Comparison of ENCODE assay signal across 9 mouse cellular contexts in genomic region chr9:57637272-57637671, GRCm38 (mm10). TPM values are rescaled to one million over a fixed set of nuclear protein-coding genes. Genes with fewer than 3 reads are reported as not detected.
A peak's percentile ranks its signal among the peaks of the same experiment; 100 is the strongest.
DNase-seq lines count a peak whose midpoint lies in the region; ATAC-seq and TF ChIP-seq lines count a peak whose summit lies in the region.
"Had no signal": no experiment of that assay in that cellular context is flagged by ENCODE, and none has a peak within 500 bp of the region (broad histone marks: within the 10 kb centered on the region; RNA-seq: fewer than 3 reads in every experiment).

No protein-coding gene starts in this region.

- peaks cover 69% of the 10 kb centered on the region for H3K4me1 ChIP-seq in forebrain, embryonic 10.5 days
- peaks cover 69% of the 10 kb centered on the region for H3K4me1 ChIP-seq in forebrain, embryonic 13.5 days
- H3K4me1 ChIP-seq in lung, embryonic 14.5 days (ENCODE audit: insufficient read depth), result peaks cover 40% of the 10 kb centered on the region
- peaks cover 76% of the 10 kb centered on the region for H3K4me1 ChIP-seq in hindbrain, embryonic 13.5 days (replicated peaks)

- no peak overlapping the region for H3K9ac ChIP-seq in forebrain, embryonic 13.5 days
- H3K9ac ChIP-seq in lung, embryonic 14.5 days, result no peak overlapping the region
- H3K9ac ChIP-seq in hindbrain, embryonic 13.5 days, result peak overlapping the region; percentile 55; the same call in 1 of the 2 replicates
- H3K9ac ChIP-seq: midbrain, embryonic 12.5 days had no signal

- 69% methylated on average over 3 of the region's 3 CpGs for WGBS in forebrain, embryonic 10.5 days
- WGBS in forebrain, embryonic 13.5 days, result 73% methylated on average over 3 of the region's 3 CpGs
- WGBS in lung, embryonic 14.5 days, result 56% methylated on average over 3 of the region's 3 CpGs
- WGBS in hindbrain, embryonic 13.5 days, result 79% methylated on average over 3 of the region's 3 CpGs
- 32% methylated on average over 3 of the region's 3 CpGs for WGBS in macrophage (ENCODE audit: missing documents)

- H3K79me2 ChIP-seq in macrophage (ENCODE audit: inconsistent target), result peaks cover 100% of the 10 kb centered on the region

- ATAC-seq in forebrain, embryonic 13.5 days, result no peak
- no peak for ATAC-seq in lung, embryonic 14.5 days (ENCODE audit: insufficient read depth)
- no peak for ATAC-seq in hindbrain, embryonic 13.5 days (ENCODE audit: low FRiP score)

- H3K4me3 ChIP-seq in forebrain, embryonic 10.5 days, result no peak overlapping the region
- H3K4me3 ChIP-seq in forebrain, embryonic 13.5 days, result no peak overlapping the region
- H3K4me3 ChIP-seq in lung, embryonic 14.5 days (ENCODE audit: low read depth, low read length), result no peak overlapping the region
- H3K4me3 ChIP-seq in hindbrain, embryonic 13.5 days, result no peak overlapping the region
- H3K4me3 ChIP-seq in macrophage (ENCODE audit: inconsistent target), result no peak overlapping the region
- H3K4me3 ChIP-seq: midbrain, embryonic 12.5 days had no signal

- H3K4me2 ChIP-seq in forebrain, embryonic 13.5 days, result no peak overlapping the region
- H3K4me2 ChIP-seq in lung, embryonic 14.5 days, result peak overlapping the region; percentile 52
- no peak overlapping the region; the same call in 1 of the 2 replicates for H3K4me2 ChIP-seq in hindbrain, embryonic 13.5 days
- H3K4me2 ChIP-seq: midbrain, embryonic 12.5 days had no signal

- H3K27me3 ChIP-seq in forebrain, embryonic 10.5 days (ENCODE audit: poor library complexity, severe bottlenecking), result no peaks in the 10 kb centered on the region
- no peaks in the 10 kb centered on the region for H3K27me3 ChIP-seq in forebrain, embryonic 13.5 days
- H3K27me3 ChIP-seq in lung, embryonic 14.5 days (ENCODE audit: insufficient read depth, low read length), result no peaks in the 10 kb centered on the region
- H3K27me3 ChIP-seq in hindbrain, embryonic 13.5 days, result no peaks in the 10 kb centered on the region
- H3K27me3 ChIP-seq: midbrain, embryonic 12.5 days had no signal

- no peak for TF ChIP-seq CTCF in lung, embryonic 14.5 days (IDR thresholded peaks at IDR 0.05; ENCODE audit: low read depth)

- peak overlapping the region; percentile 72 for H3K27ac ChIP-seq in forebrain, embryonic 10.5 days
- no peak overlapping the region for H3K27ac ChIP-seq in forebrain, embryonic 13.5 days
- H3K27ac ChIP-seq in lung, embryonic 14.5 days (ENCODE audit: low read depth), result peak overlapping the region; percentile 84
- no peak overlapping the region for H3K27ac ChIP-seq in hindbrain, embryonic 13.5 days
- peak overlapping the region; percentile 93 for H3K27ac ChIP-seq in macrophage

- peaks cover 50% of the 10 kb centered on the region for H3K36me3 ChIP-seq in forebrain, embryonic 10.5 days (replicated peaks)
- peaks cover 12% of the 10 kb centered on the region for H3K36me3 ChIP-seq in forebrain, embryonic 13.5 days (ENCODE audit: poor library complexity, severe bottlenecking)
- H3K36me3 ChIP-seq in lung, embryonic 14.5 days (ENCODE audit: insufficient read depth), result peaks cover 10% of the 10 kb centered on the region; the same call in 1 of the 2 replicates
- H3K36me3 ChIP-seq in hindbrain, embryonic 13.5 days, result peaks cover 18% of the 10 kb centered on the region
- H3K36me3 ChIP-seq in macrophage (ENCODE audit: inconsistent target), result peaks cover 30% of the 10 kb centered on the region; the same call in 1 of the 2 replicates

- H3K9me3 ChIP-seq in forebrain, embryonic 10.5 days, result no peaks in the 10 kb centered on the region
- no peaks in the 10 kb centered on the region for H3K9me3 ChIP-seq in forebrain, embryonic 13.5 days (replicated peaks)
- H3K9me3 ChIP-seq in lung, embryonic 14.5 days (ENCODE audit: low read depth, low read length), result no peaks in the 10 kb centered on the region
- no peaks in the 10 kb centered on the region for H3K9me3 ChIP-seq in hindbrain, embryonic 13.5 days
- H3K9me3 ChIP-seq: midbrain, embryonic 12.5 days had no signal

- no peak for DNase-seq in forebrain, embryonic 10.5 days (ENCODE audit: extremely low spot score, low spot score)
- no peak for DNase-seq in lung, embryonic 14.5 days
- no peak for DNase-seq in lung, postnatal 14 days
- DNase-seq in layer of hippocampus, adult 8-10 months (ENCODE audit: low spot score in 2 of 2), result no peak
- no peak for DNase-seq in cerebellum, adult 11 months

RNA-seq across cellular contexts. Expression of gene Csk, which starts 16.2 kb away (rescaled TPM):
- polyA plus RNA-seq in forebrain, embryonic 10.5 days (2016; fragmentation: Nextera tagmentation; extraction: Ambion mirVana), result 28.8 and 33.9 TPM in 2 replicates
- 35.0 and 39.8 TPM in 2 replicates for polyA plus RNA-seq in forebrain, embryonic 13.5 days (2015; fragmentation: Nextera tagmentation; extraction: Ambion mirVana)
- polyA plus RNA-seq in lung, embryonic 14.5 days (2014; fragmentation: Nextera tagmentation; extraction: Ambion mirVana), result 23.6 and 28.7 TPM in 2 replicates
- polyA plus RNA-seq in hindbrain, embryonic 13.5 days (2015; fragmentation: Nextera tagmentation; extraction: Ambion mirVana), result 43.6 and 45.0 TPM in 2 replicates
- total RNA-seq in macrophage (2018; cell fraction: chromatin; rRNA removed), result 100 to 1,000 TPM in 23 of 26 experiments, 10 to 100 TPM in 3; 76.7 to 430 (median 253) TPM
- 100 to 1,000 TPM; 132 to 295 (median 192) TPM for total RNA-seq in macrophage (2018; cell fraction: cytosol; rRNA removed)
- total RNA-seq in macrophage (2018; cell fraction: nucleus; rRNA removed), result 100 to 1,000 TPM in 23 of 26 experiments, 10 to 100 TPM in 3; 70.9 to 301 (median 184) TPM
- polyA plus RNA-seq in macrophage (2018), result 144 to 160 TPM (median 149 TPM) in 3 replicates
- 10 to 100 TPM; 38.4 to 46.7 (median 43.0) TPM for total RNA-seq in layer of hippocampus, adult 8-10 months (2022)

RNA-seq across cellular contexts. Expression of gene Lman1l, which starts 16.7 kb away (rescaled TPM):
- not detected in 2 replicates for polyA plus RNA-seq in forebrain, embryonic 10.5 days (2016; fragmentation: Nextera tagmentation; extraction: Ambion mirVana)
- polyA plus RNA-seq in forebrain, embryonic 13.5 days (2015; fragmentation: Nextera tagmentation; extraction: Ambion mirVana), result not detected in 2 replicates
- polyA plus RNA-seq in lung, embryonic 14.5 days (2014; fragmentation: Nextera tagmentation; extraction: Ambion mirVana), result not detected in 2 replicates
- polyA plus RNA-seq in hindbrain, embryonic 13.5 days (2015; fragmentation: Nextera tagmentation; extraction: Ambion mirVana), result not detected in 2 replicates
- 1 to 10 TPM in 2 of 26 experiments, under 1 TPM in 6, not detected in 18; 0.42 to 1.8 (median 0.63) TPM for total RNA-seq in macrophage (2018; cell fraction: chromatin; rRNA removed)
- total RNA-seq in macrophage (2018; cell fraction: cytosol; rRNA removed), result under 1 TPM in 1 of 26 experiments, not detected in 25; 0.05 TPM
- total RNA-seq in macrophage (2018; cell fraction: nucleus; rRNA removed), result 1 to 10 TPM in 1 of 26 experiments, under 1 TPM in 5, not detected in 20; 0.28 to 1.3 (median 0.75) TPM
- not detected in 3 replicates for polyA plus RNA-seq in macrophage (2018)
- total RNA-seq in layer of hippocampus, adult 8-10 months (2022), result not detected

RNA-seq across cellular contexts. Expression of gene Cplx3, which starts 31.2 kb away (rescaled TPM):
- 1.9 and 2.9 TPM in 2 replicates for polyA plus RNA-seq in forebrain, embryonic 10.5 days (2016; fragmentation: Nextera tagmentation; extraction: Ambion mirVana)
- not detected in 2 replicates for polyA plus RNA-seq in forebrain, embryonic 13.5 days (2015; fragmentation: Nextera tagmentation; extraction: Ambion mirVana)
- polyA plus RNA-seq in lung, embryonic 14.5 days (2014; fragmentation: Nextera tagmentation; extraction: Ambion mirVana), result not detected in 2 replicates
- 0.21 and 0.48 TPM in 2 replicates for polyA plus RNA-seq in hindbrain, embryonic 13.5 days (2015; fragmentation: Nextera tagmentation; extraction: Ambion mirVana)
- under 1 TPM in 3 of 26 experiments, not detected in 23; 0.46 to 0.98 (median 0.76) TPM for total RNA-seq in macrophage (2018; cell fraction: chromatin; rRNA removed)
- total RNA-seq in macrophage (2018; cell fraction: cytosol; rRNA removed), result not detected
- 1 to 10 TPM in 4 of 26 experiments, under 1 TPM in 2, not detected in 20; 0.56 to 1.2 (median 1.0) TPM for total RNA-seq in macrophage (2018; cell fraction: nucleus; rRNA removed)
- not detected in 3 replicates for polyA plus RNA-seq in macrophage (2018)
- total RNA-seq in layer of hippocampus, adult 8-10 months (2022), result 1 to 10 TPM; 3.5 to 6.1 (median 4.1) TPM

RNA-seq across cellular contexts. Expression of gene Cyp1a2, which starts 46.2 kb away (rescaled TPM):
- polyA plus RNA-seq in forebrain, embryonic 10.5 days (2016; fragmentation: Nextera tagmentation; extraction: Ambion mirVana), result not detected in 2 replicates
- not detected in 2 replicates for polyA plus RNA-seq in forebrain, embryonic 13.5 days (2015; fragmentation: Nextera tagmentation; extraction: Ambion mirVana)
- polyA plus RNA-seq in lung, embryonic 14.5 days (2014; fragmentation: Nextera tagmentation; extraction: Ambion mirVana), result not detected in 2 replicates
- polyA plus RNA-seq in hindbrain, embryonic 13.5 days (2015; fragmentation: Nextera tagmentation; extraction: Ambion mirVana), result not detected in 2 replicates
- total RNA-seq in macrophage (2018; cell fraction: chromatin; rRNA removed), result not detected
- total RNA-seq in macrophage (2018; cell fraction: cytosol; rRNA removed), result not detected
- total RNA-seq in macrophage (2018; cell fraction: nucleus; rRNA removed), result not detected
- not detected in 3 replicates for polyA plus RNA-seq in macrophage (2018)
- total RNA-seq in layer of hippocampus, adult 8-10 months (2022), result not detected
- polyA plus RNA-seq: midbrain, embryonic 12.5 days had no signal

RNA-seq across cellular contexts. Expression of gene Ulk3, which starts 48.0 kb away (rescaled TPM):
- polyA plus RNA-seq in forebrain, embryonic 10.5 days (2016; fragmentation: Nextera tagmentation; extraction: Ambion mirVana), result 12.8 and 14.7 TPM in 2 replicates
- polyA plus RNA-seq in forebrain, embryonic 13.5 days (2015; fragmentation: Nextera tagmentation; extraction: Ambion mirVana), result 20.0 and 20.3 TPM in 2 replicates
- 8.0 and 10.6 TPM in 2 replicates for polyA plus RNA-seq in lung, embryonic 14.5 days (2014; fragmentation: Nextera tagmentation; extraction: Ambion mirVana)
- polyA plus RNA-seq in hindbrain, embryonic 13.5 days (2015; fragmentation: Nextera tagmentation; extraction: Ambion mirVana), result 28.6 and 30.5 TPM in 2 replicates
- total RNA-seq in macrophage (2018; cell fraction: chromatin; rRNA removed), result 100 to 1,000 TPM in 7 of 26 experiments, 10 to 100 TPM in 19; 19.9 to 114 (median 65.5) TPM
- 10 to 100 TPM in 7 of 26 experiments, 1 to 10 TPM in 19; 5.4 to 12.8 (median 8.9) TPM for total RNA-seq in macrophage (2018; cell fraction: cytosol; rRNA removed)
- total RNA-seq in macrophage (2018; cell fraction: nucleus; rRNA removed), result 10 to 100 TPM; 10.9 to 71.5 (median 34.3) TPM
- 6.1 to 12.5 TPM (median 6.5 TPM) in 3 replicates for polyA plus RNA-seq in macrophage (2018)
- 10 to 100 TPM; 29.9 to 40.1 (median 37.8) TPM for total RNA-seq in layer of hippocampus, adult 8-10 months (2022)

Comparison
In these comparisons a context has a peak if more than half of its experiments do, and no peak if none do; other contexts are left out.
1. H3K27ac ChIP-seq: peak in forebrain, embryonic 10.5 days (single experiment), lung, embryonic 14.5 days (single experiment) and macrophage (single experiment); none in forebrain, embryonic 13.5 days (single experiment) and hindbrain, embryonic 13.5 days (single experiment).